Mouse (Mus musculus): ENCODE results near the gene Tmed8. TPM values are rescaled to one million over a fixed set of nuclear protein-coding genes. Genes with fewer than 3 reads are reported as not detected.
A peak's percentile ranks its signal among the peaks of the same experiment; 100 is the strongest.
"Not testable (repeated sequence)": the region's sequence is repeated elsewhere in the genome, so short reads cannot be mapped to it uniquely, and the experiment has no call there.

The Tmed8 gene
- 10 to 100 TPM; 28.6 to 35.0 TPM for total RNA-seq (2021)
- long read RNA-seq, experiment 1, partial matches to known transcripts, result 1 of 2 reads
- long read RNA-seq, experiment 1, other reads (novel, unspliced or antisense), result 1 of 2 reads
- long read RNA-seq, experiment 2, partial matches to known transcripts, result 0 of 1 reads
- long read RNA-seq, experiment 2, other reads (novel, unspliced or antisense), result 1 of 1 reads

DNA sequence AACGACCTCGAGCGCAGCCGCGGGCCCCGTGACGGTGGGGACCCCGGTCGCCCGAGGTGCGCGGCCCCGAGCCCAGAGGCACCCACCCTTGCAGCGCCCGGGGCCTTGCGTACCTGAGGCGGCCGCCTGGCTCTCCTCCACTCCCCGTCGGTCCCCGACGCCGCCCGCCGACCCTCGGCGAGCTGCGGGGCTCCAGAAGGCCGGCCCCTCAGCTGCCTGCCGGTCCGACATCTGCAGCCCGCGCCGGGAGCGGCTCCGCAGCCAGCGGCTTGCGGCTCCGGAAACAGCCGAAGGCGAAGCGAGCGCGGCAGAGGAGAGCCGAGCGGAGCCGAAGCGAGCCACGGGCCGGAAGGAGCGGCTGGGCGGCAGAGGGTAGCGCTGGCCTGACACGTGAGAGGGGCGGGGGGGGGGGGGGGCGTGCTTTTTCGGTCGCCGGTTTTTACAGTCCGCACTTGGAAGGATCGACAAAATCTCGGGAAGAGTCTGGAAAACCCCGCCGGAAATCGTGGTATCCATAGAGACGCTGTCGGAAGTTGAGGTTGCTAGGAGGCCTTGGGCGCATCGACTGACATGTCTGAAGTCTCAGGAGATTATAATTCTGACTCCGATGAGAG, at the start of gene Tmed8:
Gene Tmed8, minus strand, starts transcription at position 482 of the 614 bp plus-strand sequence.
- DNase-seq, result peak; percentile 86 to 89

DNA sequence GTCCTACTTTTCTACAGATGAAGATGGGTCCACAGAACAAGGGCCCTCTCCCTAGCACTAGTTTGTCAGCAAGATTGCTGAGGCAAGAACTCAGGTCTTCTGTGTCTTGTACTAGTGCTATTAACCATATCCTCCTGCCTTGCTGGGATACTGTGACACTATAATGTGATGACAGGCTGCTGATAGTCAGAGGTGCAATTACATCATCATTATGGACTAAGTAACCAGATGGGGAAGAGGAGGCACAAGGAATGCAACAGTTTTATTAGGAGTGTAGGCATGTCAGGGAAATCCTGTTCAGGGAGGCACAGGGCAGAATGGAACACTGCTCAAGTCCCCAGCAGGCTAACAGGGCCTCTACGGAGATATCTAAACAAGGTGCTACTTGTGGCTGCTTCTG, 38.4 kb upstream of the Tmed8 start, which contains the start of gene Noxred1:
Gene Noxred1, minus strand, starts transcription at position 101 of the 400 bp plus-strand sequence.
- no peak for DNase-seq

DNA sequence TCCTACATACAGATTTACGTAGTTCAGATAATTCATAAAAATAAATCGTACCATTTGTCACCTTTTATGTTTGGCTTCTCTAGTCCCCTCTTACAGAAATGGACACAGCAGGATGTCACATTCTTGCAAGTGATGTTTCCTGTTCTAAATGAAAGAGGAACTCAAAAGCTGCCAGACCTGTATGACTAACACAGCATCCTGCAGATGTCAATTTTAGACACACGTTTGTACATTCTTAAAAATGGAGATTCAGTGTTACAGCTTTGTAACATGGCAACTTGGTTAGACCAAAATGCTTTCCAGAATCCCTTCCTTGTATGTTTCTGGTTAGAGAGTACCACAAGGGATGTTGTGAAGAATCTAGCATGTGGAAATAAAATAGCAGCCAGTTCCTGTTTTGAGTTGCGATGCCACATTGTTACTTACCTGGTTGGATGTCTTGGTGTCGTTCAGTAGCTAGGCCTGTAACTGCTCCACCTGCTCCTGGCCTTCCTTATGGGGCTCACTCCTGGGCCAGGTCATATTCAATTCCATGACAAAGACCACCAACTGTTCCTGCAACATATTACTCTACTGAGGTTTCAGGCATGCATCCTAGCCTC, 36.7 kb upstream of the Tmed8 start:
- DNase-seq, result no peak

DNA sequence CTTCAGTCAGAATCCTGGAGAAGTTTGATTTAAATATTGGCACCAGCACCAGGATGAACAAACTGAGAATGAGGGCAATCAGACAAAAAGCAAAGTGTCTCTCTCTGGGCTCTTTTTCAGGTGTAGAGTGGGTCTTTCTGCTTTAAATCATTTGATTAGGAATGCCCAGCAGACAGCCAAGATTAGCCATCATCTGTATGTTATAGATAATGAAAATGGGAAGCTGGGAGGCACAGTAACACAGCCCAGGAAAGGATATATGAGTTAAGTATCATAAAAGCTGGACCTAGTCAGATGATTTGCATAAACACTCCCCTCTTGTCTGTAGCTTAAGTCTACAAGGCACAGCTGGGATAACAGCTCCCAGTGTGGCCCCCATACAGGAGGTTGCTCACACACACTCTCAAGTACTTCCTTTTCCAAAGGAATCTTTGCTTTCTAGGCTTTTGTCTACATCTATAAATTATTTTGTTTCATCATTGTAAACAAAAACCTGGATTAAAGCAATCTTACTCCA, 30.2 kb upstream of the Tmed8 start:
- DNase-seq, result no peak

DNA sequence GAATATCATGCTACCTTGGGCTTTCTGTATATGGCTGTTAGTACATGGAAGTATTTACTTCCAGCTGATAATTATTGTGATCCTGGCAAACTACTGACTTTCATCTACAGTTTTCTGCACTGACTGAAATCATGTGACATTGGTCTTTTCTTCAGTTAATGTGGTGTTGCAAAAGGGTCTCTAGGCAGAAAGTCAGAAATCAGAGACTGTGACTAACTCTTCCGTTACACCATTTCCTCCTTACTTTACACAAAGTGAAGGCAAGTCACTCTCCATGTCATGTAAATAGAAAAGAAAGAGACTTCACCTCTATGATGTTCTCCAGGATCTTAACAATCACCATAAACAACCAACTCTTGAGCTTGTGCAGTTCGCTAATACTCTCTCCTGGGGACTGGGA, 29.4 kb upstream of the Tmed8 start:
- no peak for DNase-seq

DNA sequence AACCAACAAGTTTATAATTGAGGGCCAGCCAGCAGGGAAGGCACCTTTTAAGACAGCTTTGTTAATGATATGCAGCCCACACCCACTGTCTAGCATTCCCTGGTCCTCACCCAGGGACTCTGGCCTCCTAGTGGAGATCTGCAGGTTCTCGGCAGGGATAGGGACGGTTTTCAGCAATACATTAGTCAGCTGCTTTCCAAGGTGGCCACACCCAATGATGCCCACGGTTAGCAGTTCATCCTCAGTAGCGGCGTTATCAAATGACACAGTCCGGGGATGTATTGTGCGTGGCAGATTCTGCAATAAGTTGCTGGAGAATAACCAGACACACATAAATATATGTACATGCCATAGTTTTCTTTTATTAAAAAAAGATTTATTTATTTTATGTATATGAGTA, 26.5 kb upstream of the Tmed8 start:
- no peak for DNase-seq

DNA sequence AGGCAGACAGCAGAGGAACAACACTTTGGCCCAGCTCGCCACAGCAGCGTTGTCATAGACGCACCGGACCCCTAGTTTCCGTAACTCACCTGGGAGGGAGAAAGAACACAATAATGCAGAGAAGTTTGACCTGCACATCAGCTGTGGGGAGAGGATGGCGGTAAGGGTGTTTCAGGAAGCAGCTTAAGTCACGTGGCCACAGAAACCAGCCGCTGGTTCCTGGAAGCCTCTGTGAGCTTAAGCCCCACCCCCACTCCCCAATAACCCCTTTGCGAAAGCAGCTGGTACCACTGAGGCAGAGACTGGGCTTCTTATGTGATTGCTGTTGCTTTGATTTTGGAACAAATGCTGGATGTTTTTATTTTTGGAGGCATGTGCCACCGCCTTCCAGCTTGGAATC, 24.7 kb upstream of the Tmed8 start:
- no peak for DNase-seq

DNA sequence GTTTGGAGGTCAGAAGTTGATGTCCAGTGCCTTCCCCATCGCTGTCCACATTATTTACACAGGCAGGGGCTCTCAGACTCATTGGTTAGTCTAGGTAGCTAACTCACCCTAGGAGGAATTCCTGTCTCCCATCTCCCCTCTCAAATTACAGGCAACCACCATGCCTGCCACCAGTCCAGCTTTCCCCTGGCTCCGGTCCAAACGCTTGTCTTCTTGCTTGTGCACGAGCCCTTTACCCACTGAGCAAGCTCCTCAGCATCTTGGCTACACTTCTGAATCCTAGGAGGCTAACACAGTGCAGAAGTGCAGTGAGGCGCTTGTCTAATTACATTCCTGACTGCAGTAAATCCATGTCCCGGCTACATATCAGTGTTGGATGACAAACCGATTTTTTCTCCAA, 19.1 kb upstream of the Tmed8 start:
- DNase-seq, result no peak

DNA sequence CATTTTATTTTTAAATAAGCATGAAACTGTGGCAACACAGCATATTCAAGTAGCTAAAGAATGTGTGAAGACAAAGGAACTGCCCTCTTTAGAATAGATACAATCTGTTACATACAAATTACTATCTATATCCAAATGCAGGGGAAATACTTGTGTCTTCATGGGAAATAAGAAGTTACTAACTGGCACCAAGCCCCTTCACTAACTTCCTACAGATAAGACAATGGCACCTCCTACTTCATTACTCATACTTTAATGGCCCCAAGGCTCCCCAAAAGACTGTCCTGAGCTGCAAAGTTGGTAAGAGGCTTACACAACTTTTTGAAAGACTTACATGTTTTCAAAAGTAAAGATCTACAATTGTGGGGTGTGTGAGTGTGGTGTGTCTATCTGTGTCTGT, 17.3 kb upstream of the Tmed8 start:
- DNase-seq, result no peak

DNA sequence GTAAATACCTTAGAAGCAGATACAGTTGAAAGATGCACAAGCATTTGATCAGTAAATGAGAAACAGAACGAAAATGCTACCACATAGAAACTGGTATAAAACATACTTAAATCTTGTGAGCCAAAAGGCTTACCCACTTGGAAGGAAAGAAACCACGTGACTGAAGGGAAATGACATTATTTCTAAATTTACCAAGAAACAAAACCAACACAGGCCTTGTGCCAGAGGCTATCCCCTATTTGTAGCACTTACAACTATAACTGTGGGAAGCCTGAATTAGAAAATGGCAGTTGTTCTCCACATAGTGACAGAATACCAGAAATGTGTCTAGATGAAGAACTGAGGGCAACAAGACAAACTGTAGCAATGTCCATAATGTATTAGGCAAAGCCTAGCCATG, 15.8 kb upstream of the Tmed8 start:
- DNase-seq, result no peak

DNA sequence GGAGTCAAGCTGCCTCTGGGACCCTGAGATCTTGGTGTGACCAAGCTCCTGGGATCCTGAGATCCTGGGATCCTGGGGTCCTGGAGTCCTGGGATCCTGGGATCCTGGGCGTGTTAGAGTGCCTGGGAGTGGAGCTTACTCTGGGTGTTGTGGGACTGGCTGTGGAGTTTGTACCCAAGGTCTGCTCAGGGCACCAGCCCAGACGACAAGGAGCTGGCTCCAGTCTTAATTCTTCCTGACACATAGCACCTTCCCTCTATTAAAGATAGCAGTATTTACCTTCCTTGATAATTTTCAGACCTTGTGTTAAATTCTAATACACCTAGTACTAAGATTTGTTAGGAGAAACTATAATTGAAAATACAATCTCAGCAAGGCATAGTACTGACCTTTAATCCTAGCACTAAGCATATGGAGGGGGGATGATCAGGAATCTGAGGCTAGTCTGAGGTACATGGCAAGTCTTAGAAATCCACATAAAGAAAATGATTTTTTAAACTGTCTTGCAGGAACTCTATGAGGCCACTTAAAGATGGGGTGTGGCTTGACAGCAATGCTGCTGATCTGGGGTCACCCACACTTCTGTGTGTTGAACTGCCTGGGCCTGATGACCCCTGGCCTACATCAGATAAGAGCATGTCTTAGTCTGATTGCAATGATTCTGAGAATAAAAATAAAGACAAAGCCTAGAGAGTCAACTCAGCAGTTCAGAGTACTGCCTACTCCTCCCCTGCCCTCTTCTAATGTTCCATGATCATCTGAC, 12.8 kb upstream of the Tmed8 start:
- DNase-seq, result no peak

DNA sequence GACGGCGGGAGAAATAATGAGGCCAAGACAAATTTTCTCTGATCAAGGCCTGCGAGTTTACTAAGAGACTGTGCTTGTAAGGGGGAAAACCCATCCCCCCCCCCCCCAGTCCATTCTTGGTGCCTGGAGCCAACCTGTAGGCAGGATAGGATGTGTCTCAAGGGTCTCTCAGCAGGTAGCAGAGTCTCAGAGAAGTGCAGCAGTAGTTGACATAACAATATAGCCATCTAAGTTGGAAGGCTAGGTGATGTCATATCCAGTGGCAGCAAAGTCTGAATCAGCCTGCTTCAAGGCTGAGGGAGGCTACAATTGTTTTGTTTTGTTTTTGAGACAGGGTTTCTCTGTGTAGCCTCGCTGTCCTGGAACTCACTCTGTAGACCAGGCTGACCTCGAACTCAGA, 5.5 kb upstream of the Tmed8 start:
- not testable (repeated sequence) for DNase-seq

DNA sequence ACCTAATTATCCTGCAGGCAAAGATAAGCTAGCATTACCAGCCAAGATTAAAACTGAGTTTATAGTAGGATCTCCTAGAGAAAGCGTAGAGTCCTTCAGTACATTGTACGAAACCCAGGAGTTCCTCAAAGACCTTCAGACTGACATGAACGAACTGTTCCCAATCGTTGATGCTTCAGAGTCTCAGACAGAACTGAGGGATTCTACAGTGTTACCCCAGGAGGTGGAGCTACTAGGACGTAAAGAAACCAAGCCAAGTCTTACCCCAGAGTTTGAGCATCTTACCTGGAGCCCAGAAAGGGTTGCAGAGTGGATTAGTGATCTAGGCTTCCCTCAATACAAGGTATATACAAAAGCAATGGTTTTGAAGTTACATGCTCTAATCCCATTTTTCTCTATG, 1.4 kb upstream of the Tmed8 start:
- DNase-seq, result no peak

DNA sequence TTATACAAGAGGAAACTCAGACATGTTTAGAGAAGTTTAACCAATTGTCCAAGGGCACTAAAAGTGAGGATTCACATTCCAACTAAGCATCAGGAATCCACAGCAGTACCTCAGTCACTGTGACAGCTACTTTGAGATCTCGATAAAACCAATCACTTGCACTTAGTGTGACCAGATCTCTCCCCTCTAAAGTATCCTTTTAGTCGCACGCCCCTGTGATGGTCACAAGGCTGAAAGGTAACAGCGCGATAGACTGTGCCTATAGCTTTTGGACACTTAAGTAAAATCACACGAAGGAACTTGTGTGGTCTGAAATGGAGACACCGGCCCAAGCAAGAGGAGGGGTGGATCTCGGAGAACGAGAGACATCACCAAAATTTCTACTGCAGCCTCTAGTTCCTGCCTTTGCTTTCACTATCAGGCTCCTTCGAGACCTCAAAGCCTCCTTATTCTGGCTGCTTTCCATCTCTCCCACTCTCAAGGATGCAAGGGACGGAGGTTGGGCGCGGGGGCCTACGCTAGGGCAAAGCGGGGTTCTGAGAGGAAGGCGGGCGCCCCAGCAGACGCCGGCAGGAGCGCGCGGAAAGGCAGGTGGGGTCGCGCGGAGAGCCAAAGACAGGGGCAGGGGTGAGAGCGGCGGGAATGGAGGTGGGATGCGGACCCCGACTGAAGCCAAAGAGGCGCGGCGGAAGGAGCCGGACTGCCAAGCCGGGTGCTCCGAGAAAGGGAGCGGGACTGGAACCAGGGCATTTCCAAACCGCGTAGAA, 865 bp downstream of the Tmed8 start, which contains the start of gene Samd15:
Gene Samd15, plus strand, starts transcription at position 518 of the 767 bp plus-strand sequence.
- peak; percentile 45 to 69 for DNase-seq

DNA sequence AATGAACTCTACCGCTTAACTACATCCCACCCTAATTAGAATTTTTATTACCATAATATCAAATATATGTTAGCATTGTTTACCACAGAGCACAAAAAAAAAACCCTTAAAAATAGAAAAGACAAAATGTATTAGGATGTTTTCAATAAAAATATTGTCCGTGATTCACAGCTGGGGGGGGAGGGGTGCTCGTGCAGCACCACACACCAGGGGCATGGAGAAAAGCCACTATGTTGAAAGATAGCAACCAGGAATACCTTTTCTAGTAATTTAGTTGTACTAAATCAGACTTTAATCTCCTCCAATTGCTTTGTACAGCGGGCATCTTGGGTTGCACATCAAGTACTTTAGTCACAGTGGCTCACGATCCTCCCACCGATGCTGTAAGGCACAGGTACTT, 1.5 kb downstream of the Tmed8 start:
- no peak for DNase-seq

DNA sequence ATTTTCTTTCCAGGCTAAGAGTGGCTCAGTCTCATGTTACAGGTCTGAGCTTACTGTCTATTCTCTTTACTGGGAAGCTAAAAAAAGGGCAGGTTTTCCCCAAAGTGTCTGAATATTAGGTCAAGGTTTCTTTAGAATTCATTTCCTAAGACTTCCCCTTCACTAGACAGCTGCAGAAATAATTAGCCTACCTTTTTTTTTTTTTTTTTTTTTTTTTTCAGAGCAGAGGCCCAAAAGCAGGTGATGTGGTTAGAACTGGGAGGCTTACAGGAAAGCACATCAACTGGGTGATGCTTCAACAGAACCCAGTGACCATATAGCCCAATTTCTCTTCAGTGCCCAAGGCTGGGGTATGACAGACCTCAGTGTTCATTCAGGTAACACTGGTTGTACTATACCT, 3.9 kb downstream of the Tmed8 start:
- DNase-seq, result no peak

DNA sequence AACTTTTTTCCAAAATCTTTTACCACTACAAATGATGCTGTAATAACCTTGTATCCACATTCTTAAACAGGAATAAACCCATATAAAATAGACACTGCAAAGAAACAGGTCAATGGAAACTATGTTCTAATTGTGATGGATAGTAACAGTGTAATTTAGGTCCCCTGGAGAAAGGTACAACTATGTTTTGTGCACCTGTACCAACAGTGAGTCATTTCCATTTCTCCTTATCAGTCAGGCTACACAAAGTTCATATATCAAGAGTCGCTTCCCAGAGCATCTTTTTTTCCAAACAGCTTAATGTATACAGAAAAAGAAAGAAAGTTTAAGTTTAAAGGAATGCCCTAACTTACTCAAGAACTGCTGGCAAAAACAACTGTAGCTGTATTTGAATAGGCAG, 5.2 kb downstream of the Tmed8 start:
- no peak for DNase-seq

DNA sequence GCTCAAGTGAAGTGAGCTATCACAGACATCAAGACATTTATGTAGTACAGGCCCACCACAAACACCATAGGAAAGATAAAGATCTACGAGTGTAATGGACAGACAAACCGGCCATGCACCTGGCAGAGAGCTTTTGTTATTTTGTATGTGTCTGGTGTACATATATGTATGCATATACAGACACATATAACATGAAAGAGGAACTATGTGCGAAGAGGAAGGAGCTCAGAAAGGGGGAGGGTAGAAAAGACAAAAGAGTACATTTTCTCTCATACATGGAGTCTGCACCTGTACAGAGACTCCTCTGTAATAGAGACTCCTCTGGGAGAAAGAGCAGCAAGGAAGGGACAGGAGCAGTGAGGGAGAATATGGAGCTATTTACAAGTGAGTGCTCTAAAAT, 7.2 kb downstream of the Tmed8 start:
- DNase-seq, result no peak

DNA sequence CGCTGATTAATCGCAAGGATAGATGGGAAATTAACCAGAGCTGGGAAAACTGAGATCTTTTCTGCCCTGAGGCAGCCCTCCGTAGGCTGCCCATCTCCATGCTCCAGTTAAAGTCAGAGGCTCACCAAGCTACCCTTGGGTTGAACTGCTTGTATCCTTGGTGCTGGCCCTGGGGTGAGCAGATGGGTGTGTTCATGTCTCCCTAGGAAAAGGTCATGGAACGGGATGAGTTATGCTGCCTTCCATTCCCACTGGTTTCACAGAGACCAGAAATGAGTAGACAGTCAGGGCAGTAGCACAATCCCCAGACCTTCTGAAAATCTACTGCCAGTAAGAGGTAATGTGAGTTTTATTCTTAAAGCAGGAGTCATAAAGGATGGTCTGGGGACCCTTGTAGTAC, 22.6 kb downstream of the Tmed8 start:
- peak; percentile 64 to 71 for DNase-seq

DNA sequence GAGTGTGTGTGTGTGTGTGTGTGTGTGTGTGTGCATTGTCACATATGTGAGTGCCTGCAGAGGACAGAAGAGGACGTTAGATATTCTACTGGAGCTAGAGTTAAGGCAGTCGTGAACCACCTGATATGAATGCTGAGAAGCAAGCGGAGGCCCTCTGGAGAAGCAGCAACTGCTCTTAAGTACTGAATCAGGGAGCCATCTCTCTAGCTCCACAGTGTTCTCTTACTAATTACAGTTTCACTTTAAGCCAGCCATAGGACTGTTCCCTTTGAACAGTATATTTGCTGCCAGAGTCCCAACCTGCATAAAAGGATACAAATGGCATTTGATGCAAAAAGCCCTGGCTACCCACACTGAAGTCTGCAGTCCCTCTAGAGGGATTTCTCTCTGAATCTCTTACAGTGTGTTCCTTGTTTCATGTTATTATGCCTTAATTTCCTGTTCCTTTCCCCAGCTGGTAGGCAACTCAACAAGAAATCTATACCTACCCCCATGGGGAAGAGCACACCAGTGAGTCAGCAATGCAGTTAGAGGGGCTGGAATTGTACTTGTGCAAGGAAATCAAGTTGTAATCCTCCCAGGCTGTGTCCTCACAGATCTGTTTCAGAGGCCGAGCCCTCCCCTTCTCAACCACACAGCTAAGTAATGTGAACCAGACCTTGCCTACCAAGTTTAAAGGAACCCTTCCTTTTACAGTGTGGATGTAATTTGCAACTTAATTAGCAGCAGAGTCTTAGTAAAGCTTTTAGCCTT, 24.9 kb downstream of the Tmed8 start:
- no peak for DNase-seq

DNA sequence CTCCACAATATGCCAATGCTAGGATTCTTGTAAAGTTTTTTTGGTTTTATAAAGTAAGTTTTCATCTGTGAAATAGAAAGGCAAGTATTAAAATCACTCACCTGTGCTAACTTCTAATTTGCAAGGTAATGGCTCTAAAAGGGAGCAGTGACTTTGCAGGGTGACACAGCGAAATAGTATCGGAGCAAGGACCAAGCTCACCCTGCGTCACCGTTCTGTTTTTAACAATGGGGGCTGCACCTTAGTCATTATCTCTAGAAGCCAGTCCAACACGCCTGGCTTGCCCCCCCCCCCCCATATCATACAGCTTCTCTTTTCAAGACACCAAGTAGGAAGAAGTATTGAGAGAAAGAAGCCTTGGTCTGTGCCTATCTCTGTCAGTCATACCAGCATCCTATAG, 39.4 kb downstream of the Tmed8 start:
- DNase-seq, result no peak

All from adrenal gland, postnatal 36 days (tissue).